Mouse (Mus musculus) left cerebral cortex, adult 9 months (tissue): ENCODE results near the gene Tex22.

Experiments
- DNase-seq, 2 experiments: peaks; one replicate each; pipeline ENCODE4 v3.0.0; 2022; ENCODE audit warnings: low spot score in 2 of 2

Tex22 gene

DNA sequence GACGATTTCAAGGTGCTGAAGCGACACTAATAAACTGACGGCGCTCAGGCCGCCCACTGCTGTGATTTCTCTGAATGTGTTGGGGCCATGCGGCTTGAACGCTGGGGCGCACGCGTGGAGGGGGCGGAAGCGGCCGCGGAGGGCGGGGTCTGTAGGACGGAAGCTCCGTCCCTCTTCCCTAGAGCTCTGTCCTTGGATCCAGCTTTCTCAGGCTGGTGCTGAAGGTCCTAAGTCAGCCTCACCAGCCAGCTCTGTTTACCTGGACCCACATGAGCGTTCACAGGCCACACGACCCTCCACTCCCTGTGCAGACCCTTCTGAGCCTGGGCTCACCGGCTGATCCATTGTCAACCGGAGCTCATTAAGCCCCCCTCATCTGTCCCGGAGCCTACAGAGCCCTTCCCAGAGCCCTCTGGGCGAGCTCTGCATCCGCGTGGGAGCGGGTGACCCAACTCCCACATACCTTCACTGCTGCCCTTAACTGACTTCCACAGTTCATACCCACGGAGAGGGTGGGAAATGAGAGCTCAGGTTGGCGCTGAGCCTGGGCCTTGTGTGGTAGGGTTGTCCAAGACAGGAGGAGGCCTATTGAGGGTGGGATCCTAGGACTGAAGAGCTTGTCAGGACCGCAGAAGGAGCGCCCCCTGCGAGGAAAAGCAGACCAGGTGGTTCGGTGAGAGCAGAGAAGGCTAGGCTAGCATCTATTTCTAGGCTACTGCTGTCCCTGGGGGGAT is at the start of gene Tex22:
Gene Tex22, plus strand, starts transcription at position 174 of the 734 bp plus-strand sequence.
- DNase-seq = peak; percentile 77 to 89

DNA sequence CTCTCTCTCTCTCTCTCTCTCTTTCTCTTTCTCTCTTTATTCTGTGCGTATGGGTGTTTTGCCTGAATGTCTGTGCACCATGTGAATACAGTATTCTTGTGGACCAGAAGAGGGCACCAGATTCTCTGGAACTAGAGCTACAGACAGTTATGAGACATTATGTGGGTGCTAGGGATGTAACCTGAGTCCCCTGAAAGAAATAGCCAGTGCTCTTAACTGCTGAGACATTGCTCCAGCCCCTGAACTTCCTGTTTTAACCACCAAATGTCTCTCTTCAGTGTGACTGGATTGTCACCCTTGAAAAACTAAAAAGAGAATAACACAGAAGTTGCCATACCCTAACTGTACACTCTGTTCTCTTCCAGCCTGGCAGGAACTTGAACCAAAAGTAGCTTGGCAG is 47.7 kb upstream of the Tex22 start:
- DNase-seq = no peak

- DNase-seq = no peak
Observed at GRCm38 (mm10) chr12:113027495-113027894, 46.8 kb upstream of the Tex22 start.

- DNase-seq = no peak
Observed at GRCm38 (mm10) chr12:113028067-113028466, 46.2 kb upstream of the Tex22 start.

- no peak for DNase-seq
Observed at GRCm38 (mm10) chr12:113028898-113029297, 45.4 kb upstream of the Tex22 start.

DNA sequence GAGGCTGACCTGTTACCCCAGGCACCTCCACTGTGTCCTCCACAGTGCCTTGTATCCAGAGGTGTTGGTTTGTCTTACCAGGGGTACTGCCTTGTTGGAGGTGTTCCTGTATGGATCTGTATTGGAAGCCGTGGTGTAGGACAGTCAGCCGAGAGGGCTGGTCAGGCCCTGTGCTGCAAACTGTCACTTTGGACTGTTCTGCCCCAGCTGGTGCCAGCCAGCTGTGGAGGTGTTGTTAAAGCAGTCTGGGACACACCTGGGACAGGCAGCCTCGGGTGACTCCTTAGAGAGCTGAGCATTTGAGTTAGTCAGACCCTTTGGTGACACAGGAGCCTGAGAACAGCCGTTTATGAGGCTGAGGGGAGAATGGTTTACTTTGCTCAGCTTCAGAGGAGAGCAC is 44.3 kb upstream of the Tex22 start:
- no peak for DNase-seq

DNA sequence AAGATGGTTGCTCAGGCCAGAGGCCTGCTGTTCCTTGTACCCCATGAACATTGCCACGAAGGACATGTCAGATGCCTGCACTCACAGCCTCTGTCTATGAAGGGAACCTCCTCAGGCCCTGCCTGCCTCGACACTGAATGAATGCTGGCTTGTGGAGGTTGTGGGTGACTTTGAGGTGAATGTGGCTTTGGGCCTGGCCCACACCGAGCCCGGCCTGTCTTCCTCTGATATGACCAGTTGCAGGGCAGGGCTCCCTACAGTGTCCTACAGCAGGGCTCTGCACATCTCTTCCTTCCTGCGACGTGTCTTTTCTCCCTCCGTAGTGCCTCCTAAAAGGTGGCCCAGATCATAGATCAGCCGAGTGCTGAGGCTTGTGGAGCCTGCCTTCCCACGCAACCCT is 43.3 kb upstream of the Tex22 start:
- no peak for DNase-seq

DNA sequence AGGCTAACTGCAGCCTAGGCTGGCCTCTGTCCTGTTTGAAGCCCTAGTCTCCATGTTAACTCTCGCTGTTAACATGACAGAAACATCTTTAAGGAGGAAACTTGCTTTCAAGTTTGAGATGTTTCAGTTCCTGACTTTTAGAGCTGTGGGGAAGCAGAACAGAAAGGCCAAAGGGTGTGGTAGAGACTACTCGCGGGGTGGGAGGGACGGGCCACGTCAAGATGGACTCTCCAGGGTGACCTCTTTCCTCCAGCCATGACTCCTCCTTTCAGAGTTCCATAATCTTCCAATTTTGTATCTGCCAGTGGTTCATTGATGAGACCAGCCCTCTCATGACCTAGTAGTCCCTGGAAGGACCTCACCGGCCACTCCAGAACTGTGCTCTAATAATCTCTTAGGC is 42.9 kb upstream of the Tex22 start:
- DNase-seq = no peak

GRCm38 (mm10) chr12:113032296-113033250 is 41.7 kb upstream of the Tex22 start:
- DNase-seq = peak in 1 of 2 experiments; percentile 46

DNA sequence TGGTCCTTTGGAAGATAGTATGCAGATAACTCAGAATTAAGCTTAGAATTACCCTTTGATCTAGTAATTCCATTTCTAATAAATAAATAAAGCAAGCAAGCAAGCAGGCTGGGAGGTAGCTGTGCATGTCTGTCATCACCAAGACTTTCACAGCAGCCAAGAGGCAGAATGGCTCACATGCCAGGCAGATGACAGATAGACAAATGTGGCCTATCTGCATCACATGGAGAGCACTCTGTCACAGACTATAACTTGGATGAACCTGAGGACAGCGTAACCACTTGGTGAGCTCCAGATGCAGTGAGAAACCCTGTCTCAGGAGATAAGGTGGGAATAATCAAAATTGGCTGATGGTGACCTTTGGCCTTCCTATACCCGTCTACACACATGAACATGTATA is 39.2 kb upstream of the Tex22 start:
- DNase-seq = no peak

- DNase-seq = no peak
Observed at GRCm38 (mm10) chr12:113036996-113037395, 37.3 kb upstream of the Tex22 start.

DNA sequence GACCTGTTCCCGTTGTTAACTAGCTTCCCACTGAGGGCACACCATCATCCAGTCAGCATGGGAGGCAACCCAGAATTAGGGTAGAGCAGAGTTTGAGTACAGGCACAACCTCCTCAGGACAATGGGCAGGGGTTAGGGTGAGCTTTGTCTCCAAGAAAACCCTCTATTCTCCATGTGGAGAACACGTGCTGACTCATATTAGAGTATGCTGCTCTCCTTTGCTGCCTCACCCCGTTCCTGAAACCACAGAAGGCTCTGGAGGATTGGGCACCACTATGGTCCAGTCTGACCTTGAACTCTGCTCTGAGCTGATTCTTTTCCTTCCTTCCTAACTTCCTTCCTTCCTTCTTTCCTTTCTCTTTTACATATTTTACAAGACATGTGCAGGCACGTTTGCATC is 35.9 kb upstream of the Tex22 start:
- no peak for DNase-seq

DNA sequence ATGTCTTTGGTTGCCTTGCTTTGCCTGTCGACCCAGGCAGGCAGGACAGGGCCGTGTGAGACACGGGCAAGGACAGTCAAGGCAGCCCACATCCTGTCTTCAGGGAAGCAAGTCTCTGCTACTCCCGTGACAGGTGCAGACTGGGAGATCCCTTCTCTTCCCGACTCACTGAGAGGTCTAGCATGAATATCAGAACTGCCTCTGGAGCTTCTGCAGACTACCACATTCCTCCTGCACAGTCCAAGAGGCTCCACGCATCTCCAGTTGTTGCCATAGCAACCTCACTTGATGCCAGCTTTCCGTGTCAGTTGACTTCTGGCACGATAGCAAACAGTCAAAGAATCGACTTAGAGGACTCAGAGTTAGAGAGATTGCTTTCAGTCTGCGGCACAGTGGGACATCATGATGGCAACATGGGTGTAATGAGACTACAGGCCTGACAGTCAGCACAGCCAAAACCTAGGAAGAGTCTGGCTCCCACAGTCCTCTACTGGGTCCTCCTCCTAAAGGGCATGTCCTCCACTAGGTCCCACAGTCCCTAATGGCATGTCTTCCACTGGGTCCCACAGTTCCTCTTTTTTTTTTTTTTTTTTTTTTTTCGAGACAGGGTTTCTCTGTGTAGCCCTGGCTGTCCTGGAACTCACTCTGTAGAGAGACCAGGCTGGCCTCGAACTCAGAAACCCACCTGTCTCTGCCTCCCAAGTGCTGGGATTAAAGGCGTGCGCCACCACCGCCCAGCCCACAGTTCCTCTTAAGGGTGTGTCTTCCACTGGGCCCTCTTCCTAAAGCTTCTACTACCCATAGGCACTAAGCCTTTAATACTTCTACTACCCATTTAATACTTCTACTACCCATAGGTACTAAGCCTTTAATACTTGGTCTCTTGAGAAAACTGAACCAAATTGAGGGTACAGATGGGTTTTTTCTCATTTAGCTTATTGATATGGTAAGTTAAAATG is 32.5 kb upstream of the Tex22 start:
- peak; percentile 35 to 75 for DNase-seq

- no peak for DNase-seq
Observed at GRCm38 (mm10) chr12:113042543-113042942, 31.8 kb upstream of the Tex22 start.

DNA sequence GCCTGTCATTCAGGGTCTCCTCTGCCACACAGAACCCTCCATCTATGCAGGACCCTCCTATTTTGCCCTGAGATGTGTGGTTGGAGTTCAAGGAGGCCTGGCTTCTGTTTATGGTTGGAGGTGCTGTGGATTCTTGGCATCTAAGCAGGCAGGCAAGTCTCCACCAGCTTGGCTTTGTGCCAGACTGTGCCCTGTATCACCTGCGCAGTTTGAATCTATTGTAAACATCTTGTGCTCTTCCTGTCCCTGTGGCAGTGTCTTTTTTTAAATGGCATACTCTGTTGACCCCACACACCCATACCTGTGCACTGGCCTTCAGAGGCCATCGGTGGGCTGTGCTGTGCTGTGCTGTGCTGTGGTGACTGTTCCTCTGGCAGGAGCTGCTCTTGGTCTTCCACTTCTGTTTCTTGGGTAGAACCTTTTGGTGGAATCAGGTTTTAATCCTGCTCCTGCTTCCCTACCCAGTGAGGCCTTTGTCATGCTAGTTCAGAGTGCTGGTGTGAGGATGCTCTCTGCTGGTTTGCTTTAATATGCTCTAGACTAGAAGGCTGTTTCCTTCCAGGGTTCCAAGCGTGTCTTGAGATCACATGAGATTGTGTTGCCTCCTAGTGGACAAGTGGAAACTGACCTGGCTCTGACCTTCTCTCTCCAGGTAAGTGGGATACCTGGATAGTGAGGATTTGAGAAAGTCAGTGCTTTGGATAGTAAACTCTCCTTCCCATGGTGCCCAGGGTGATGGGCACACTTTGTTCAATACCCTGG is 29.2 kb upstream of the Tex22 start:
- peak in 1 of 2 experiments; percentile 56 for DNase-seq

DNA sequence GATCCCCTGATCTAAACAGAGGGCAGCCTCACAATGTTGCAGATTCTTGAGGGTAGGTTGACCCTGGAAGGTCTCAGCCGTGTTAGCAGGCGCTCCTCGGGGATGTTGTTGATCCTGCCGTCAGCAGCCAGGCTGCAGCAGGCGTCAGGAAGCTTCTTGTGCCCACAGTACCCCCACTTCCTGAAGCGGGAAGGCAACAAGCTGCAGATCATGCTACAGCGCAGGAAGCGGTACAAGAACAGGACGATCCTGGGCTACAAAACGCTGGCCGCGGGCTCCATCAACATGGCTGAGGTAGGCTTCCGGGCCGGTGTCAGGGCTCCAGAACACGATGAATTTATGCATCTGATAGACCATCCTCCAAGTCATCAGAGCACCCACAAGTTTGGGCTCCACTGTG is 27.4 kb upstream of the Tex22 start:
- no peak for DNase-seq

DNA sequence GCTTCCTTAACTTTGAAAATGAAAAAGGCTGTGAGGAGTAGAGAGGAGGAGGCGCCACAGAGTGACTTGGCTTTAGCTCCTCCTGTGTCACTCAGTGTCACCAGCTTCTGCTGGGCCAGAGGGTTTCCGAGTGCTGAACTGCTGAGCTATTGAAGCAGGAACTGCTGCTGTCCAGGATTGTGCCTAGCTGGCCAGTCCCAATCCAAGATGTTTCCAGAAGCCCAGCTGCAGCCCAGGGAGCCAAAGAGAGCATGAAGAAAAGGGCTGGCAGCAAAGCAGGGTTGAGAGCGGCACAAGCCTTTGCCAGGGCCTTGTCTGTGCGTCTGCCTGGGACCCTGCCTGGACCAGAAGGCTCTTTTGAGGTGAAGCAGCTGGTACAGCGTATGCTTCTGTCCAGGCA is 26.2 kb upstream of the Tex22 start:
- no peak for DNase-seq

- DNase-seq = no peak
Observed at GRCm38 (mm10) chr12:113049836-113050235, 24.5 kb upstream of the Tex22 start.

DNA sequence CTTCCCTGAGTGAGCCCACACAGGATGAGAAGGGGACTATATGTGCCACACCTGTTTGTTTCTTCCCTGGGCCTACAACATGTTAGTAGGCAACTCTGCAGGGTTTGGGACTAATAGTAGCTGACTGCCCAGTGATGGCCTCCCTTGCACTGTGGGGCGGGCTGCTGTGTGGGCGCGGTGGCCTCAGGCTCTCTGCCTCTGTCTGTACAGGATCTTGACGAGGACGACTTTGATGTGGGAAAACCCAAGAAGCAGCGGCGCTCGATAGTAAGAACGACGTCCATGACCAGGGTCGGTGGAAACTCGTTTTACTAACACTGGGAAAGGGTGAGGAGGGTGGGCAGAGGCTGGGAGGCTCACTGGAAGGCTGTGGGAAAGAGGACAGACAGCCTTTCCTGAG is 23.6 kb upstream of the Tex22 start:
- DNase-seq = no peak

DNA sequence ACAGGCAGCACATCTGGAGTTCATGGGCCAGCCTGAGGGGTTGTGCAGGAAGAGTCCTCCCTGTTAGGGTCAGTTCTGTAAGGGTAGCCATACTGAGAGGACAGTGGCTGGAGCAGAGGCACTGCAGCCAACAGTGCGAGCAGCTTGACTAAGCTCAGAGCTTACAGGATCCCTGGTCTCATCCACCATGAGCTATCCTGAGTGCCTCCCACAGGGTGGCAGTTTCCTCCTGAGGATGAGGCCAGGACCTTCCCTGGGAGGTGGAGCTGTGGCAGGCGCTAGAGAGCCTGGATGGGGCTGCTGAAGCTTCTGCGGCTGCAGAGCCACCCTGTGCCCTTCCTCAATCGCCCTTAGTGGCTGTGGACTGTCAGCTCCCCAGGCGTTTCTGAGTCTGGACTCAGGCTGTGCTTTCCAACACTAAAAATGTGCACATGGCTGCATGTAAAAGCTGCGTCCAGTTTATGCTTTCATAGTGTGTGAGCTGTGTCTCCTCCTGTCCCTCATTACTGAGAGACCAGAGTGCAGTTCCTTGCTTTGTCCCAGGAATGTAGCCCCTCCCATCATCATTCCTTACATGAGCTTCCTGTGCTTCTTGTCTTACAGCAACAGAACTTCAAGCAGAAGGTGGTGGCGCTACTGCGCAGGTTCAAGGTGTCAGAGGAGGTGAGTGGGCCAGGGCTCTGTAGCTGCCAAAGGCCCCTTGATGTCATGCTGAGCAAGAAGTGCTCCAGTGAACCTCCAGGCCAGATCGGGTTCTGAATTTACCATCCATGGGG is 22.5 kb upstream of the Tex22 start:
- no peak for DNase-seq
